Mouse (Mus musculus) retina, postnatal 1 day (tissue): ENCODE measurements around the gene Slx1b.
A peak's percentile ranks its signal among the peaks of the same experiment; 100 is the strongest.
"Not testable (repeated sequence)": the region's sequence is repeated elsewhere in the genome, so short reads cannot be mapped to it uniquely, and the experiment has no call there.

Experiments used
- DNase-seq: peaks from one replicate; pipeline ENCODE4 v3.0.0-alpha.2; 2012

The Slx1b gene

DNA sequence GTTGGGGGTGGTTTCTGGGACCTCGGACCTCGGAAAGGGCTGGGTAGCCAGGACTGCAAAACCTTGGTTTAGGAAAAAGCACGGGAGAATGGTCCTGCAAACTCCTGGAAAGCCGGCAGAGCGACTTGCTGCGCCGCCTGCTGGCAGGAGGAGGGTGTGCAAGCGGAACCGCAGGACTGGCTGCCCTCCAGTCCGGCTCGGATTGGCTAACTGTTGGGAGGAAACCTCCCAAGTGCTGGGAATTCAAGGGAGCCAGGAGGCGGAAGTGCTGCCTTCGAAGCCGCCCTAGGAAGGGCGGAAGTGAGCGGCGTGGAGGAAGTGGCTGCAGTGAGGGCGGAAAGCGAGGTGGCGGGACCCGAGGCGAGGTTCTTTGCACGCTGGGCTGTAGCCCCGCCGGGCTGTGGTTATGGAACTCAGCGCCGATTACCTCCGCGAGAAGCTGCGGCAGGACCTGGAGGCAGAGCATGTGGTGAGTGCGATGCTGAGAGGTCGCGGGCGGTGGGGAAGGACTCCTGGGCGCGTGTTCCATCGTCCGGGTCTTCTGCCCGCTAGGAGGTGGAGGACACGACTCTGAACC, at the start of gene Slx1b:
Gene Slx1b, minus strand, starts transcription at position 154 of the 577 bp plus-strand sequence.
- peak; percentile 99 for DNase-seq

DNA sequence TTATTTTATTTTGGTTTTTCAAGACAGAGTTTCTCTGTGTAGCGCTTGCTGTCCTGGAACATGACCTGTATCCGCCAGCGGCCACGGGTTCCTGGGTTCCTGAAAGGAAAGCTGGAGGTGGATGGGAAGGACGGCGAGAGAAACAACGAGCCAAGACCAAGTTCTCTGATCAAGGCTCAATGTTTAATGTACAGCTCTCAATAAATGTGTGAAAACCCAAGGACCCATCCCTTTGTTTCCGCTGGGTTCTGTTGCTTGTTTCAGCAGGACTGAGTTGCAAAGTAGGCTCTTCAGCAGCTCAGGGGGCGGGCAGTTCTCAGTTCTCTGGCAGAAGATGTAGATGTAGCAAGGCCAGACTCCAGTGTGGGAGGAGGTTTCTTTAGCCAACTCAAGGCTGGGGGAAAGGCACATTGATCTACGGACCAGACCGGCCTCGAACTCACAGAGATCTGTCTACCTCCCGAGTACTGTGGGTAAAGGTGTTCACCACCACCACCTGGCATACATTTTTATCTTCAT, 46.4 kb upstream of the Slx1b start:
- no peak for DNase-seq

DNA sequence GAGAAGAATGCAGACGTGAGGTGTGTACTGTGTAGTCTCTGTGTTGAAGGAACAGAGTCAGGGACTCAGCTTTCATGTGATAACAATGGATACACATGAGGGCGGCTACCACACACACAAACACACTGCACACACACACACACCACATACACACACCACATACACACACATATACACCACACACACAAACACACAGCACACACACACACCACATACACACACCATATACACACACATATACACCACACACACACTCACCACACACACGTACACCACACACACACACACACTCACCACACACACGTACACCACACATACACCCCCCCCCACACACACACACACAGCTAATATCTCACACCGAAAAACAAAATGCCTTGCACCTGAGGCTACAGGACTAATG, 45.9 kb upstream of the Slx1b start:
- no peak for DNase-seq

DNA sequence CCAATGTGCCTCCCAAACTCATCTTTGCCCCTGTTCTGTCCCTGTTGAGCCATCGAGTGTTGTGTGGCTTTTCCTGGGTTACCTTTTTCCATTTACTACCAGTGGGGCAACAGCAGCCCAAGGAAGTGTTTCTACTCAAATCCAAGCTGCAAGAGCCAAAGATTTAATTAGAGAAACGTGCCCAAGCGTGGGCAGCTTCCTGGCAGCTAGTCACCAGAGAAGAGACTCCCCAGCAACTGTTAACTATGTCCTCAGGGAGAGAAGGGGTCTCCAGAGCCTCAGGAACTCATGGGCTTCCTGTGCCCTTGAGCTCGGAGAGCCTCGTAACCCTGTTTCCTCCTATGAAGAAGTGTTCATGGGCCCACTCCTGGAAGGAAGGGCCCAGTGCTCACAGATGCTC, 45.4 kb upstream of the Slx1b start:
- no peak for DNase-seq

DNA sequence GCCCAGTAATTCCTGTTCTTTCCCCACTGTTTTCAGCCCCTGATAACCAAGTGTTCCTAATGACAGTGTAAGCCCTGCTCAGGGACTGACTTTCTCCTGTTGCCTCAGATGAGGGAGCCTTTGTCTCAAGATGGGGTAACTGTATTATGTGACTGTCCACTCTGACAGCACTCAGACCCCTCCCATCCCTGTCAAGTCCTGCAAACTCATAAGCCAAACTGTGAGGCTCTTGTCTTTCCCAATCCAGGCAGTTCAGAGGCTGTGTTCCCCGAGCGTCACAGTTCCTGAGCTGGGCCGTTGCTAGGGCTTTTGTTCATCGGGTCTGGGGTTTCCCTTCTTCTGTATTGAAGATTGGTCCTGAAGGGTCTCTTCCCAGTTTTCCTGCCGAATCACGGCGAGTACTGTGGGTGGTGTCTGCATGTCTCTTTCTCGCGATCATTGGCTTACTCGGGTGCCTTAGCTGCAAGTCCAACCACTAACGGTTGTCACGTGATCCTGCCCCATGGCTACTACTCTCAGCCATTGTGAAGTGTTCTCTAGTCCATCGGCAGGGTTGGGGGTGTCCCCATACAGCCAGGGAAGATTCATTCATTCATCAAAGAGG, 44.6 kb upstream of the Slx1b start:
- DNase-seq, result peak; percentile 37

DNA sequence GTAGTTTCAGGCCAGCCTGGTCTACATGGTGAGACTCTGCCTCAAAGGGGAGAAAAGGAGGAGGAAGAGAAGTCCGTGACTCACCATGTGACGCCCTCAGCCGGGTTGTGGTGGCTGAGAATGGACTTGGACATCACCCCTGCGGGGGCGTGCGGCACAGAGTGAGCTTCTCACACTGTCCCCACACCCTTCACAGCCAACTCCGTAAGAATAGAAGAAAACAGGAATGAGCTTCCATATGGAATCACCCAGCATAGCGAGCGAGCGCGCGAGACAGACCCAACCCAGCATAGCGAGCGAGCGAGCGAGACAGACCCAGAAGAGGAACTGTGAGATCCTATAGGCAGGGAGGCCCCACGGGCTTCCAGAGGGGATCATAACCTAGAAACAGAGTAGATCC, 44.0 kb upstream of the Slx1b start:
- DNase-seq, result no peak

DNA sequence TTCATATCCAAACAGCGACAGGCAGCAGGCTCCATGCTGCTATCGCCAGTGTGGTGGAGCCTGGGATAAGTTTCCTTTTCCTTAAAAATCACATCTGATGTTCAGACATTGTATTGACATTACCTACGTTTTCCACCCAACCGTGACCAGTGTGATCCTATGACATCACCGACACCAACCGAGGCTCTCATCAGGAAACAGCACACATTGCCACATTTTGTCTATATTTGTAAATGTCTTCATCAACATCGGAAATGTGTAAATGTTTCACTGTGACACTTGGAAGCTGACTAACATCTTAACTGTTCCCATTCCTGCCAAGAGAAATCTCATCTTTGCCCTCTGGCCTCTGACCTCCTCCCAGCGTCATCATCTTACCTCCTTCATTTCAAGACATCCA, 40.5 kb upstream of the Slx1b start:
- no peak for DNase-seq

DNA sequence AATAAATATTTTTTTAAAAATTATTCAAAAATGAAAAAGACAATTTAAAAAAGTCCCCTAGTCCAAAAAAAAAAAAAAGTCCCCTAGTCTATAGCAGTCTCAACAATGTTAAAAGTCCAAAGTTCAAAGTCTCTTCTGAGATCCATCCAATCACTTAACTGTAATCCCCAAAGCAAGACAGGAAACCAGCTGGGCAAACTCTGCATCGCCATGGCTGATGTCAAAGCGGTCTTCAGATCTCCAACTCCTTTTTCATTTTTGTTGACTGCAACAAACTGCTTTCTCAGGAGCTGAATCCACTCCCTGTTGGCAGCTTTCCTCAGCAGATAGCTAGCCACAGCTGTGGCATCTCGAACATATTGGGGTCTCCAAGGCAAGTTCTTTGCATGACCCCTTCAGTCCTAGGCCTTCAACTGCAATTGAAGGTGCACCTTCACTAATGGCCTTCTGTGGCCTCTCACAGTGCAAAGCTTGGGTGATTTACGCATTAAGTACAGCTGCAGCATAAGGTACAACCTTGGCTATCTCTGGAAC, 34.7 kb upstream of the Slx1b start:
- DNase-seq, result not testable (repeated sequence)

DNA sequence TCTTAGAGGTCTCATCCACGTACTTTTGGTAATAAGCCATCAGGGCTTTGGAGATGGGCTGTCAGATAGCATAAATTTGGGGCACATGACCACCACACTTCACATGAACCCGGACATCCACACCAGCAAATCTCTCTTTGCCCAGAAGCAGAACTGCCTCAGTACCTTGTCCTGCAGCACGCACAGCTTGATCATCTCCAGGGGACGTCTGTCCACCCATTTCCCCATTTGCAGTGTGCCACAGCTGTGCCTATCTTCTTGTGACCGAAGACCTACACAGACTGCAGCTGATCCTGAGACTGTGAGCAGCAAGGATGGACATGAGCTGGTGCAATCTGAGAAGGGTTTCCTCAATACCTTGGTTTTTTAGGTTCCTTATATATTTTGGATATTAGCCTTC, 30.1 kb upstream of the Slx1b start:
- no peak for DNase-seq

DNA sequence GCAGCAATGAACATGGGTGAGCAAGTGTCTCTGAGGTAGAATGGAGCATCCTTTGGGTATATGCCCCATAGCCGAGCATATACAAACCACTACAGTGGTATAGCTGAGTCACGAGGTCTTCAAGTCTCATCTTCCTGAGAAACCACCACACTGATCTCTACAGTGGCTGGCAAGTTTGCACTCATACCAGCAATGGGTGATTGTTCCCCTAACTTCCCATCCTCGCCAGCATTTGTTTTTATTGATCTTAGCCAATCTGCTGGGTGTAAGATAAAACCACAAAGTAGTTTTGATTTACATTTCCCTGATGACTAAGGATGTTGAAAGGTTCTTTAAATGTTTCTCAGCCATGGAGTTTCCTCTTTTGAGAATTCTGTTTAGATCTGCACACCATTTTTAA, 29.5 kb upstream of the Slx1b start:
- DNase-seq, result no peak

DNA sequence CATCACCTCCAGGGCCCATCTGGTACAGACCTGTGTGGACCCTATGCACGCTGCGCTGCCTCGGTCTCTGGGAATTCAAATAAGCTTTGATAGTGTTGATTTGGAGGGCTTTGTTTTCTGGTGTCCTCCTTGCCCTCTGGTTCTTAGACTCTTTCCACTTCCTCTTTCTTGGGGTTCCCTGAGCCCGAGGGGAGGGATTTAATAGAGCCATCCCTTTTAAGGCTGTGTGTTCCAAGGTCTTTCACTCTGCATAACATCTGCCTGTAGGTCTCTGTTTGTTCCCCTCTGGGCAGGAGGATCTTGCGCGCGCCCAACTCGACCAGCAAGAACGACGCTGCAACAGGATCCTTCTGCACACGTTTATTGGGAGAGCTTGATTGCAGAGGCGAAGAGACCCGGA, 26.1 kb upstream of the Slx1b start:
- no peak for DNase-seq

DNA sequence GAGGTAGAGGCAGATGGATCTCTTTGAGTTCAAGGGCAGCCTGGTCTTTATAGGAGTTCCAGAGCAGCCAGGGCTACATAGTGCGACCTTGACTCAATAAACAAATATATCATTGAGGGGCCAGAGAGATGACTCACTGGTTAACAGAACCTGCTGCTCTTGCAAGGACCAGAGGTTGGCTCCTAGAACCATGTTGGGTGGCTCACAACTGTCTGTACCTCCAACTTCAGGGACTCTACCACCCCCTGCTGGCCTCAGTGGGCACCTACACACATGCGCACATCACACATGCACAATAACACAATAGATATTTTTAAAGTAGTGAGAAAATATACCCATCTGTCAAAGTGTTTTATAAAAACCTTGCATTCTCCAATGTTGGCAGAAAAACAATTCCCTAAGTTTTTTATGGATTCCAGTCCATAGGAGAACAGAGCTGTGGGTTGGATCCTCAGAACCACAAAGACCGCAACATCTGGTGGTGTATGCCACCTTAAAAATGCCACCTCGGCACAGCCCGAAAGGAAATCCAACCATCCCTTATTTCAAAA, 23.3 kb upstream of the Slx1b start:
- no peak for DNase-seq

DNA sequence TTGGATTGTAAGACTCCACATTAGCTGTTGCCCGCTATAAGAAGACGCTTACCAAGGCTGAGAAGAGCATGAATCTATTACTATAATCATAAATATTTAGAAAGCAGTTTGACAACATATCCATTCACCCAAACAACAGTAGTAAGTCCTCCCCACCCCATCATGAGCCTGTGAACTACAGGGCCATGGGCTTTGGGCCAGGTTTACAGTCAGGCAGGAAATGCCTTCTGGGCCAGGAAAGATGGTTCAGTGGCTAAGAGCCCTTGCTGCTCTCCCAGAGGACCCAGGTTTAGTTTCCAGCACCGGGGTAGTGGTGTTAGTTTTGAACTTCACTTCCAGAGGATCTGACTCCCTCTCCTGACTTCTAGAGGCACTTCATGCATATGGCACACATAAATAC, 22.0 kb upstream of the Slx1b start:
- no peak for DNase-seq

DNA sequence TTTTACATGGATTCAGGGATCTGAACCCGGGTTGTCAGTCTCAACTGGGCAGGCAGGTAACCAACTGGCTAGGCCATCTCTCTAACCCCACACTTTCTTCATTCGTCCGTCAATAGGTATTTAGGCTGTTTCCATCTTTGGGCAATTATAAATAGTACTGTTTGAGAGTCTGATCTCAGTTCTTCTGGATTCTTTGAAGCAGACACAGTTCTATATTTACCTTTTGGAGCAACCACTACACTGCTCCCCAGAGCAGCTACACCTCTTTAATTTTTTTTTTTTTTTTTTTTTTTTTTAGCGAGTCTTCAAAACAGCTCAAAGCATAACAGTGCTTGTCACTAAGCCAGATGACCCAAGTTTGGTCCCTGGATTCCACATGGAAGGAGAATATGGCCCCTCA, 20.1 kb upstream of the Slx1b start:
- DNase-seq, result no peak

DNA sequence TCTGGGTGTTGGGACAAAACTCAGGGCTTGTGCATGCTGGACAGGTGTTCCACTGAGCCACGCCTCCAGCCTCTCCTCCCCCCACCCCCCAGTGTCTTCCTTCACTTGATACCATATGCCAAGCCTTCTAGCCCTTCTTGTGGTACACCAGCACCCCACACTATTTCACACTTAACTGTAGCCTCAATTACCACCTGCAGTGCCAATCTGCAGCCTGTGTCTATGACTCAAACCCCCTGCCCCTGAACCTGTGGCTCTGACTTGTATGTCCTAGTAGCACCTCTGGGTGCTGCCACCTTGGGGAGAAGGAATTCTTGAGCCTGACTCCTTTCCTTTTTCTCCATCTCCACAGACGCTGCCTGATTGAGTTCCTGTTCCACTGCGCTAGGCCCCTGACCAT, 16.3 kb upstream of the Slx1b start:
- no peak for DNase-seq

DNA sequence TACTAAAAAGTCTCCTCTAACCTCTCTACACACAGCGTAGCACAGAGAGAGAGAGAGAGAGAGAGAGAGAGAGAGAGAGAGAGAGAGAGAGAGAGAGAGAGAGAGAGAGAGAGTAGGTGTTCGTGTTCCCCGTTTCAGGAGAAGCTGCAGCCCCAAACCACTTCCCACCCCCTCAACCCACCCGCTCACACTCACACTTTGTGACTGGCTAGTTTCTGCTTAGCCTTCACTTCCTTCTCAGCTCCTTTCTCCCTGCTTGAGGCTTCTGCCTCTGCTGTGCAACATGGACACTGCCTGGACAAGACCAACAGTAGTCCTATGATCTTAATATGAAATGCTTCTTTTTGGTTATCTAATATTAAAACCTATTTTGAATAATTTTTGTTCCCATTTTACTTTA, 14.7 kb upstream of the Slx1b start:
- no peak for DNase-seq

DNA sequence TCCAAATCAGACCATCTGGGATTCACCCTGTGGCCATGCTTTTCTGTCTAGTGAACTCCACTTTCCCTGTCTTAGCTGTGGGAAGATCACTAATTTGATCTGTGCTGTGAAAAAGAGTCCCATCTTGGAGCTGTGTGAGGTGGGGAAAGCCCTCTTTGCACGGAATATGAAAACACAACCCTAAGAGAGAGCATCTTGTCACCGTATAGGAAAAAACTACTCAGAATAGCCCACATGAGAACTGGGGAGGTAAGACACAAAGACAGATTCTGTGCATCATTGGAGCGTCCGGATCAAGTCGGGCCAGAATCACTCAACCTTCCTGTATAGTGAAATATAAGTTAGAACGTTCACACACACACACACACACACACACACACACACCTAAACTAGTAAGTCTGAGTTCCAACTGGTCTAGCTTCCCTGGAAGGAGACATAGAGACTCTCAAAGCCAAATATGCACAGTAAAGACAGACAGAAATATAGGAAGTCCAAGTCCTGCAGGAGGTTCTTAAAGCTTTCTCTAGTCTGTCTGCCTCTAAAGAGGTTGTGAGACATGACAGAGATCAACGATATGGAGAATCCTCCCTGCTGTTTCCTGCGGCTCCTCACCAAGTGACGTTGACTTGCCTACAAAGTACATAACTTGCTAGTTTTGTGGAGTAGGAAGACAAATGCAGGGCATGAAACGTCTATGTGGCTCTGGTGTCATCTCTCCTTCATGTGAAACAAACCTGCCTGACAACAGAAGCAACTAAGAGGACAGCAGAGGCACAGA, 12.8 kb upstream of the Slx1b start:
- no peak for DNase-seq

DNA sequence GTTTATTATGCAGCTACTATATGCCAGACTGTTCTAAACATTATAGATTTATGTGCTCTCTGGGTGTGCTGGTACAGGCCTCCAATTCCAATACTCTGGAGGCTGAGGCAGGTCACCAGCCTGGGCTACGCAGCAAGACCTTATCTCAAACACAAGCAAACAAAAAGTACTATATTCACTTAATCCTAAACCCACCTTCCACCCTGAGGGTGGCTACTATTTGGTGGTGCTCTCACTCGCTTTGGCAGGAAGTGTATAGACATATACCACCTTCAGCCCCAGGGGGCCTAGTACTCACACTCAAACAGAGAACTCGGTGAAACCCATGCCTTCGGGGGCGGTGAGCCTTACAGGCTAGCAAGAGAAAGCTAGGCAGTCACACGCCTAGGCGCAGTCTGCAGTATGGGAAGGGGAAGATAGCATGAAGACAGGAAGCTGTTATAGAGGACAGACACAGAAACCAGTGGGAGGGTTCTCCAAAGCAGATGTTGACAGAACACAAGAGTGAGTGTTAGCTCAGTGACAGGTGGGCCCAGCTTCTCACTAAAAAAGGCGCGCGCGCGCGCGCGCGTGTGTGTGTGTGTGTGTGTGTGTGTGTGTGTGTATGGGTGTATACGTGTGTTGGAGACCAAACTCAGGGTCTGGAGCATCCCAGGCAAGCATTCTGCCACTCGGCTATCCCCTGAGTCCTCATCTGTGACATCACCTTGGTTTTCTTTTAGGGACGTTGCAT, 12.0 kb upstream of the Slx1b start, which contains the start of gene Coro1a:
Gene Coro1a, minus strand, starts transcription at position 346 of the 733 bp plus-strand sequence.
- no peak for DNase-seq

DNA sequence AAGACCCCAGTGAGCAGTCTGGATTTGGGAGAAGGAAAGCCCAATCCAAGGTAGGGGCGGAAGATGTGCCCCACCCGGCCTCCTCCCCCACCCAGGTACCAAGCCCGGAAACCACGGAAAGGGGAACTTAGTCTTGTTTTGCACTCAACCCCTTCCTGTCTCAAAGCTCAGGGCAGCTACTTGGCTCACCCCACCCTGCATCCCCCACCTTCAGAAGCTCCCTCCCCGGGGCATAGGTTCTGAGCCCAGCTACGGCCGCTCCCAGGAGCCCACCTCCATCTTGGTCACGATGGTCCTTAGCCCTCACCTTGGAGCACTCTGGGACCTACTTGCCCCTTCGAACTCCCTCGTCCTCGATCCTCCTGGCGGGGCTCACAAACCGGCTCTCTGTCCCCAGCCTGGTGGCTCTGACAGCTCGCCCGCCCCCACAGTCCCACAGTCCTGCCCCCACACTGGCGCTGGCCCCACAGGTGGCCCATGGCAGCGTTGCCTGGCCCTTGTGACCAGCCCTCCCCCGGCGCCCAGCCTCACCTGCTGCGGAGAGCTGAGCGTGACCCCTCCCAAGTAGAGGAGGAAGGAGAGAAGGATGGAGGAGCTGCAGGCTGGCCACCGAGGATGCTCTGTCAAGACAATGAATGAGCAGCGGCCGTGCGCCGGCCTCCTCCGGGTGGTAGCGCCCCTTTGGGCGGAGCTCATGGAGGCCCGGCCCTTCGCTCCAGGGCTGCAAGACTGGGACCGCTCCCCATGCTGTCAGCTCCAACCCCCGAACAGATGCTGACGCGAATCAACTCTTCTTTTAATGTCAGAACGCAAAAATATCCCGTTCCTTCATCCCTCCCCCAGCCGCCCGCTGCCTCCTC, 8.8 kb upstream of the Slx1b start:
- DNase-seq, result peak; percentile 84

DNA sequence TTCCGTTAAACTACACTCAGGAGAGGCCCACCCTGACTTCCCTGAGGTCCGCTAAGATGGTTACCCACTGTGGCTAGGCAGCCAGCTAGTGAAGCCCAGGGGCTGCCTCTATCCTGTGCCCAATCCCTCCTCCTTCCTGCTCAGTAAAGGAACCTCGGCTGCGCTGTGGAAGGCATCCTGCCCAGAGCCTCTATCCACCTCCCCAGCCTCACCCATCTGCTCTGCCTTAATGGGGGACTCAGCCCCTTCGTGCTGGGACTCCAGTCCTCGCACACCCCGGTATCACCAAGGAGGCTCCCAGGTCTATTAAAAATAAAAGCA, 8.1 kb upstream of the Slx1b start:
- no peak for DNase-seq

DNA sequence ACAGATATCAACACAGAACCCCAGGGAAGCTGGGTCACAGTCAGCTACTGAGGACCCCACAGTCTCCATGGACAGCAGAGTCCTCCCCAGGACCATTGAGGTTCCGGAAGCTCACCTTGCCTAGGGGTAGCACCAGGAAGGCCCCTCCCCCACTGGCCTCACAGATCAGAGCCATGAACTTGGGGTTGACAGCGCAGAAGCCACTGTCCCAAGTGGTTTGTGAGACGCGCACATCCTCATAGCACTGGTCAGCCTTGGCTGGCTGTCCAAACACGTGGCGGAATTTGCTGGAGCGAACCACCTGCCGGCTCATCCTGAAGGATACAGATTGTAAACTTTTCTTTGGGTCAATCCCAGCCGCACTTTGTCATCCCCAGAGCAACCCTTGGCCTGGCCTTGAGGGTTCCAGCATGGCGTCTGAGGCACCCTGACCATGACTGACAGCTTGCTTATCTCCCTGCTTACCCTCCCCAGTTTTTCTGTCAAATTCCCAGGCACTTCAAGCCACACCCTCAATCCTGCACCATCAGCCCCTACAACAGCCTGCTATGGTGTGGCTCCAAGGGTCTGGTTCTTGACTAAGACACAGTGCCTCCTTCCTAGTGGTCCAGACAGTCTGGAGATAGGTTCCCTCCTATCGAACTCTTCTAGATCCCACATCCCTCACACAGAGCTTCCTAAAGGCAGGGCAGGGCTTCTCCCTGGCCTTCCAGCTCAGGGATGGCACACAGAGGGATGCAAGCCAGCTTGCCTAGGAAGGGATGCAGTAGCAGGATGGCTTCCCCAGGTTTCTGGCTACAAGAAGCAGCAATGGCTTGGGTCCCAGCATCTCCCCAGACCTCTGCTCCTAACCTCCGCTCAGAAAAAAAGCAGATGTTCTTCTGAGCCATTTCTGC, 7.5 kb upstream of the Slx1b start:
- DNase-seq, result no peak
